Mouse (Mus musculus) cortical plate, adult 2 months (tissue): ENCODE results near the gene Dmap1. TPM values are rescaled to one million over a fixed set of nuclear protein-coding genes. Genes with fewer than 3 reads are reported as not detected.
A peak's percentile ranks its signal among the peaks of the same experiment; 100 is the strongest.

Source experiments
- H3K27ac ChIP-seq: fragments of 200-500 bp; 2 replicates; pipeline ENCODE4 v1.5.1; 2012; ENCODE audit warnings: low read length, control low read depth, inconsistent platforms; ENCODE audit not compliant: insufficient read depth
- H3K4me1 ChIP-seq: fragments of 200-500 bp; 2 replicates; pipeline ENCODE4 v1.6.1; 2011; ENCODE audit warnings: low read length; ENCODE audit not compliant: control insufficient read depth, insufficient read depth
- H3K4me3 ChIP-seq: fragments of 200-500 bp; 2 replicates; pipeline ENCODE4 v1.5.1; 2011; ENCODE audit warnings: mild to moderate bottlenecking, low read length, control low read depth; ENCODE audit not compliant: insufficient read depth
- CTCF ChIP-seq: fragments of 200-500 bp; IDR thresholded peaks from 2 replicates; pipeline ENCODE4 v1.5.1; 2011; ENCODE audit warnings: mild to moderate bottlenecking, control low read depth, low read length; ENCODE audit not compliant: insufficient read depth; ENCODE audit errors: extremely low read depth
- POLR2A ChIP-seq: fragments of 200-500 bp; IDR thresholded peaks from 2 replicates; pipeline ENCODE4 v1.6.1; 2011; ENCODE audit warnings: mild to moderate bottlenecking, low read length, control low read depth; ENCODE audit not compliant: insufficient read depth; ENCODE audit errors: extremely low read depth
- polyA plus RNA-seq: library from polyadenylated mRNA; depleted of rRNA; stranded (reverse); fragments of >200 nt; gene quantifications from 2 replicates; pipeline ENCODE4 v1.2.3, GENCODE M21; 2012; rRNA removed

Dmap1 gene
- 48.0 and 49.6 TPM in 2 replicates for polyA plus RNA-seq

DNA sequence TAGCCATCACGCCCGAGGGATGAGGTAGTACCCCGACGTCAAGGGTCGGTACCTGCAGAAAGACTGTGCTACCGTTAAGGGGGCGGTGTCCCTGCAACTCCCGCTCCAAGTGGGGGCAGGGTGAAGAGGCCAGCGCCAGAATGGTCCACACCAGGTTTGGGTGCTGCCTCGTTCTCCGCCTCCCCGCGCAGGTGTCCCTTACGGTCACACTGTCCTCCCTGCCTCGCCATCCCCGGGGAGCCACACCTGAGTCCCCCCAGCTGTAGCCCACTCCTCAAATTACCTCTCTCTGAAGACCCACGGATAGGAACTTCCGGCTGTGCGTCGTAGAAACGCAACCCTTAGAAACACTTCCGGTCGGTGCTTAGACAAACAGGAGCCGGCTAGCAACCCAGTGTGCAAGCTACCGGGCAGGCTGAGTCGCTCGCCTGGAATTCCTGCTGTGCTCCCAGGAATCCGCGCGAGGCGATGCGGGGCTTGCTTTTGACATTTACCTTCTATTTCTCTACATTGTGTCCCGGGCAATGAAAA, at the start of gene Dmap1:
Gene Dmap1, minus strand, starts transcription at position 343 of the 531 bp plus-strand sequence.
- Histone ChIP-seq H3K4me3 (peak within 1 kb of the TSS; percentile 97), H3K27ac (no peak within 1 kb of the TSS), H3K4me1 (no peaks in the 10 kb centered on the region)
- no peak for TF ChIP-seq POLR2A
- no peak for TF ChIP-seq CTCF

DNA sequence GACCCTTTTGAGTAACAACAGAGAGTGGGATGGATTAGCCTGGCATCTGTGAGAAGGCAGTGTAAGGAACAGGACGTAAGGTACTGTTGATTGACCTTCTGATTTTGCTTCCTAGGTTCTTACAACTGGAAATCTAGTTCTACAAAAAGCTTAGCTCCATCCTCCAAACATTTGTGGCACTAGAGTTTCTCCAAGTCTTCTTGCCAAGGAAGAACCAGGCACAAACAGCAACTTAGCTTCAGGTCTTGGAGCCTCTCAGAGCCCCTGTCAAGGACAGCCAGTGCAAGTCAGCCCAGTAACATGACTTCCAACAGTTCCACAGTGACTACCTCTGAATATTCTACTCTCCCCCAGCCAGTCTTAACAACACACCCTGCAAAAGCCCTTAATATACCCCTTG, 42.0 kb upstream of the Dmap1 start, which contains the start of gene Gm12845:
Gene Gm12845, plus strand, starts transcription at position 301 of the 400 bp plus-strand sequence.
- H3K27ac ChIP-seq: no peak within 1 kb of the TSS
- no peak for TF ChIP-seq CTCF
- no peak for TF ChIP-seq POLR2A

DNA sequence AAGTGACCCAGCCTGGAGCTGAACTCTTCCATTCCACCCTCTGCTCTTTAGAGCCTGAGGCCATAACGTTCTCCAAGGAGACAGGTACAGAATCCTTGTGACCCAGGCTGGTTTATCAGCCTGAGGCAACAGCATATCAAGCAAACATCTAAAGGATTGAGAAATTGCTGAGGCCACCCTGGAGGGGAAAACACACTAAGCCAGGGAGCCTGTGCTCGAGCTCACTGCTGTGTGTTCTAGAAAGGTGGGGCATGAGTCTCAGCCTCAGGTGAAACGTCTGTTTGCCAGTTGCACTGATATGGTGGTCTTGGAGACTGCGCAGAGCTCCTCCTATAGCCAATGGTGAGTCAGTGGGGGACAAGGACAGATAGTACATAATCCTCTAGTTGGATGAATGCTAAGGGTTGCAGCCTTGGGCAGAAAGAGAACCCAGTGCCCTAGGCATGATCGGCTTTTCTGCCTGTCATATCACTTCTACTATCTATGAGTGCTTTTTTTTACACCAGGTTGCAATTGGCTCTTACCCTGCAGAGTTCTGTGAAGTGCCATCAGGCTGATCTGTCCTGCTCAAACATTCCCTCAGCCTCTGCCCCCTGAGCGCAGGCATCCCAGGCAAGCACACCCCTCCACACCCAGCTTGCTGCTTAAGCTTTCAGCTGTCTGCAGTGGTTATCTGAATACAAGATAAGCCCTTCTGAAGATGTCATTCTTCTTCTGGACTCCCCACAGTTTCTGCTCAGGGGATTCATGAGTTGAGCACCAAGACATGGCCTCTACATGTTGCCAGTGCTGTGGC, 31.4 kb upstream of the Dmap1 start:
- Histone ChIP-seq H3K4me3 (no peak overlapping the region), H3K4me1 (no peaks in the 10 kb centered on the region), H3K27ac (no peak overlapping the region)
- TF ChIP-seq CTCF: no peak
- TF ChIP-seq POLR2A: no peak

More for the DNA sequence above, 42.0 kb upstream of the Dmap1 start, which contains the start of gene Gm12845:
- H3K4me1 ChIP-seq: no peaks in the 10 kb centered on the region
- no peak within 1 kb of the TSS for H3K4me3 ChIP-seq

DNA sequence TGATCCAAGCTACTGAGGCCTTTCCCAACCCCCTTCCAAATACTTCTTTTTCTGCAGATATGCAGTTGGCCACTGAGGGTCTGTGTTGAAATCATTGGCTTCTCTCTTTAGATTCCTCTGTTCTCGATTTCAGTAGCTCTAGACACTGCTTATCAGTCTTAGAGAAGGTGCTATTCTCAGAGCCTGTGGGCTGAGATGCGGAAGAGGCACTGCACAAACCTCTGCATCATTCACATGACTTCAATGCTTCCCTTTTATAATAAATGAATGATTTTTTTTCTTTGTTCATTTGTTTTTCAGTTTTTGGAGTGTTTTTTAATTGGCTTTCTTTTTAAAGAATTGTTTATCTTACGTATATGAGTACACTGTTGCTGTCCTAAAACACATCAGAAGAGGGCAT, 30.2 kb upstream of the Dmap1 start:
- H3K4me3 ChIP-seq: no peak overlapping the region
- H3K27ac ChIP-seq: no peak overlapping the region
- TF ChIP-seq POLR2A (no peak), CTCF (no peak)
- no peaks in the 10 kb centered on the region for H3K4me1 ChIP-seq

DNA sequence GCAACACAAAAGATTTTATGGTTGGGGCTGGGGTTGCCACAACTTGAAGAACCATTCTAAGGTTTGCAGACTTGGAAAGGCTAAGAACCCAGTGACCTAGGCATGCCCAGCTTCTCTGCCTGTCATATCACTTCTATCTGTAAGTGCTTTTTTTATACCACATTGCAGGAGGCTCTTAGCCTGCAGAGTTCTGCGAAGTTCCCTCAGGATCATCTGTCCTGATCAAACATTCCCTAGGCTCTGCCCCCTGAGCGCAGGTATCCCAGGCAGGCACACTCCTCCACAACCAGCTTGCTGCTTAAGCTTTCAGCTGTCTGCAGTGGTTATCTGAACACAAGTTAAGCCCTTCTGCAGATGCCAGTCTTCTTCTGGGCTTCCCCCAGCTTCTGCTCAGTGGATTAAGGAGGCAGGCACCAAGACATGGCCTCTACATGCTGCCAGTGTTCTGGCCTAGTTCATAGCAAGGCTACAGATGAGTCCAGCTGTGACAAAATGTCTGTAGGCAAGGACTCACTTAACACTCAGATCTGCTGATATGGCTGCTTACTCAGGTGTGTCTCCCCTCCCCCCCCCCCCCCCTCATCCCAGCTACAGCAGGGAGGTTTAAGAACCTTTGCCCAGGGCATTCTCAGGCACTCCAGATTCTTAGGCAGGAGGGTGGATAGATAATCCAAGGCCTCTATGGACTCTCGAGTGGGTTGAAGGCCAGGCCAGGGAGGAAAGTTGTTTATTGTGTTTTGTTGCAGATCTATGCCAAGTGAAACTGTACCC, 26.9 kb upstream of the Dmap1 start:
- no peak overlapping the region for H3K4me3 ChIP-seq
- H3K4me1 ChIP-seq: no peaks in the 10 kb centered on the region
- TF ChIP-seq CTCF (no peak), POLR2A (no peak)
- no peak overlapping the region for H3K27ac ChIP-seq

DNA sequence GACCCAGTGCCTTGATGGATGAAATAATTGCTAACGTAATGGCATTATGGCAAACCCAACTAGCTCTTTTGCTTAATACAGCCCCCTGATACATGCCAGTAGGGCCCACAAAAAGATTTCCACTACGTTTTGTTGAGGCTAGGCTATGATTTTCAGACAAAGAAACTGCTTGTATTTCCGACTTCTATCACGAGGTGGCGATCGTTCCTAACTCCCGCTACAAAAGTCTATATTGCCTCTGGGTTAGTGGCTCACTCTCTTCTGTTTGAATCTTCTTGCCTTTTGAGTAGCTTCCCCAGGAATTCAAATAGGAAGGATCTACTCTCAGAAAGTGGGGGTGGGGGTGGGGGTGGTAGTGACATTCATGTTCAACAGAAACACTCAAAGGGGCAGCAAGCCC, 23.3 kb upstream of the Dmap1 start:
- no peak overlapping the region for H3K4me3 ChIP-seq
- TF ChIP-seq POLR2A (no peak), CTCF (peak; percentile 68)
- H3K27ac ChIP-seq: no peak overlapping the region
- H3K4me1 ChIP-seq: no peaks in the 10 kb centered on the region

DNA sequence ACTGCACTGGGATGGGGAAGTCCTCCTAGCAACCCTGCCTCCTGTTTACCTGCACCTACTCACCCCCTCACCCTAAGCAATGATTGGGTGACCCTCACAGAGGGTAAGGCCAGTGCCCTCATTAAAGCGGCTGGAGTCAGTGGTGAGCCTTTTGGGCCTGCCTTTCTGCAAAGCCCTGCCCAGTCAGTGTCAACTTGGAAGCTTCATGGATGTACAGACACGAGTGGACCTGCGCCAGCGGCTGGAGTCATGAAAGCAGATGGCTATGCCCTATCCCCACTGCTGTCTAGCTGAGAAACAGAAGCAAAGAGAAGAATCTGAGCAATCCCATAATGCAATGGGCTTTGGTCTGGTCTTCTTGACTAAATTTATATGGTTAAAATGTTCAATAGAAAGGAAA, 4.3 kb upstream of the Dmap1 start:
- Histone ChIP-seq H3K27ac (no peak overlapping the region), H3K4me3 (no peak overlapping the region), H3K4me1 (no peaks in the 10 kb centered on the region)
- TF ChIP-seq POLR2A (no peak), CTCF (no peak)

DNA sequence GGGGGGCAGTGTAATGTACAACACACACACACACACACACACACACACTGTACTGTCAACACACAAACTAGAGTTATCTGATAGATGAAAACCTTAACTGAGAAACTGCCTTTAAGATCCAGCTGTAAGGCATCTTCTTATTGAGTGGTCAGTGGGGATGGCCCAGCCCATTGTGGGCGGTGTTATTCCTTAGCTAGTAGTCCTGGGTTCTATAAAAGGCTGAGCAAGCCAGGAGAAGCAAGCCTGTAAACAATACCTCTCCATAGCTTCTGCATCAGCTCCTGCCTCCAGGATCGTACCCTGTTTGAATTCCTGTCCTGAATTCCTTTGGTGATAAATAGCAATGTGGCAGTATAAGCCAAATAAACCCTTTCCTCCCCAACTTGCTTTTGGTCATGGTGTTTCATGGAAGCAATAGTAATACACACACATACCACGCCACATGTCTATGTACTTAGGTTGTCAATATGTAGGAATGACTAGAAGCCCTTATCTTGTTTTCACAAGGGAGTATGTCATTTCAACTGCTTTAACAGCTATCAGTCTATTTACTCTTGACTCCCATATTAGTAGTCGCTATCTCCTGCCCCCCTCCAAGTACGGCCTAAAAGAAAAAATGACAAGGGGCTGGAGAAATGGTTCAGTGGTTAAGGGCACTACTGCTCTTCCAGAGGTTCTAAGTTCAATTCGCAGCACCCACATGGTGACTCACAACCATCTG, 1.1 kb upstream of the Dmap1 start:
- no peaks in the 10 kb centered on the region for H3K4me1 ChIP-seq
- no peak overlapping the region for H3K27ac ChIP-seq
- TF ChIP-seq POLR2A: no peak
- H3K4me3 ChIP-seq: no peak overlapping the region

DNA sequence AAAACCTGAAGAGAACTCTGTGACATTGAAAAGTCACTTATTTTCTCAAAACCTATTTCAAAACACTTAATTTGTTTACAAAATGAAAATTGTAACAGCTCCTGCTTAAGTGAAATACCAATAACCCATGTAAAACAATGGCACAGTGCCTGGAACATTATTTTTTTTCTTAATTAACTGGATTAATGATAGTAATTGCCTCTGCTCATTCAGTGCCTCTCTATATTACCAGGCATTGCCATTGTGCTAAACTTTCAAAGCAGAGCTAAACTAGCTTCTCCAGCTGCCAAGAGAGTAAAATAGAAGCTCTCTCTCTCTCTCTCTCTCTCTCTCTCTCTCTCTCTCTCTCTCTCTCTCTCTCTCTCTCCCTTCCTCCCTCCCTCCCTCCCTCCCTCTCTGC, 390 bp upstream of the Dmap1 start:
- Histone ChIP-seq H3K27ac (no peak overlapping the region), H3K4me1 (no peaks in the 10 kb centered on the region), H3K4me3 (peak overlapping the region; percentile 97)
- TF ChIP-seq POLR2A (no peak), CTCF (no peak)
